Mouse (Mus musculus) embryo, embryonic 10 days (tissue): ENCODE results near the gene Aco2.

Source experiments
- DNase-seq: peaks from one replicate; pipeline ENCODE4 v3.0.0-alpha.2; 2015; ENCODE audit warnings: low spot score

The Aco2 gene

GRCm38 (mm10) chr15:81872262-81873136, at the start of gene Aco2:
Gene Aco2 (plus strand): TSS chr15:81872309.
- DNase-seq, result peak; percentile 99

GRCm38 (mm10) chr15:81822631-81823030, 49.5 kb upstream of the Aco2 start:
- no peak for DNase-seq

- no peak for DNase-seq
These were observed 47.3 kb upstream of the Aco2 start for GRCm38 (mm10) chr15:81824832-81825231.

DNA sequence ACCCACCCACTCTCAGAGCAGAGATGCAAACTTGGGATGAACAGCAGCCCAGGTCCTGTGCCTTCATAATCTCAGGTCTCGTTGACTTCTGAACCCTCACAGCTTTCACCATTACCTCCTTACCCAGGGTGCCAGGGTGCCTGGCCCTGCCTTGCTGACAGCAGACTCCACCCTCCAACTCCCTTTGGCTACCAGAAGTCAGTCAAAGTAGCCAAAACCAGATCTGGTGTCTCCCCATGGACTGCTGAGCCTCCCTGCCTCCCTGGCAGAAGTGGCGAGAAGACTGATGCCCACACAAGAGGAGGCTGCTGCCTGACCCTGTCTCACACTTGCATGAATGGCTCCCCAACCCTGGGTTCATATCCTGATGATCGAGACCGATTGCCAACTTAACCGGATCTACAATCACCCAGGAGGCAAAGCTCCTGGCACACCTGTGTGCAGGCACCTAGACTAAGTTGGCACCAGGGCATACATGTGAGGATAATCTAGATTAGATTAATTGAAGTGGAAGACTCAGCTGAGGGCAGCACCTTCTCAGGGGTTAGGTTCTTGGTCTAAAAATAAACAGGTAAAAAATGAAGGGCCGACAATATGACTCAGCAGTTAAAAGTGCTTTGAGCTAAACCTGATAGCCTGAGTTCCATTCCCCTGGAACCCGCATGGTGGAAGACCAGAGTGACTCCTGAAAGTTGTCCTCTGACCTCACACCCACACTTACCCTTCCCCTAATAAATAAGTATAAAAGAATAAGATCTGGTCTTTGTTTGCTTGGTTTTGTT, 43.5 kb upstream of the Aco2 start:
- DNase-seq, result no peak

GRCm38 (mm10) chr15:81829208-81829580, 42.9 kb upstream of the Aco2 start:
- no peak for DNase-seq

DNA sequence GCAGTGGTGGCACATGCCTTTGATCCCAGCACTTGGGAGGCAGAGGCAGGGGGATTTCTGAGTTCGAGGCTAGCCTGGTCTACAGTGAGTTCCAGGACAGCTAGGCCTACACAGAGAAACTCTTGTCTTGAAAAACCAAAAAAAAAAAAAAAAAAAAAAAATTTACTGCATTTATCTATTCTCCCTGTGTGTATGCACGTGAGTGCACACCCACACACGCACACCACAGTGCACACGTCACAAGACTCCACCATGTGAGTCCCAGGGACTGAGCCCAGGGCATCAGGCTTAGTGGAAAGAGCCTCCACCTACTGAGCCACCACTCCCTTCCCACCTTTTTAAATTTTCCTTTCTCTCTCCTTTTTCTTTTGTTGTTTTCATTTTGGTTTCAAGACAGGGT, 41.6 kb upstream of the Aco2 start:
- no peak for DNase-seq

DNA sequence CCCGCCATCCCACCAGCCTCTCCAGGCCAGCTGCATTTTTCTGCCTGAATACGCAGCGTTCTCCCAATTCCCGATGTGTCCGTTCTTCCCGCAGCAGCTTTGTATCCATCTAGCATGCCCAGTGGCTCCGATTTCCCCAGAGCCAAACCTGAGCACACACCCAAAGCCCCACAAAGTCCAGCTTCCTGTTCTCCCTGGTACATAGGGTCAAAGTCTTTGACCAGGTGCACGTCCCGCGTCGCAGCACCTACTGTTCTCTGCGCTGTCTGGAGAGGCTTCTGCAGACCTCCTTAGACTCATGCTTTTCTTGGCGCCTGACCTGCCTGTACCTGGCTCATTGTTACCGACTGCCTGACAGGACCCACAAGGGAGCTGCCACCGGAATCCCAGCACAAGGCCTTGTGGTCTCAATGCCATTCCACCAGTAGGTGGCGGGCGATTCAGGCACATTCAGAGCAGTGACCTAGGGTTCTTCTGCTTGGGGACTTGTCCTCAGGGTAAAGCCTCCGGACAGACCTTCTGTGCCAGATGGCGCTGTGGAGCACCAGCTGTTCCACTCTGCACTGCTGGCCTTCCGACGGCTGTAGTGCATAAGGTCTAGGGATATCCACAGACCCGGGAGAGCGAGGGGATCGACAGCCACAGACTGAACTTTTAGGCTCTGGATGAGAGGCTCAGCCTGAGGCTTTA, 40.8 kb upstream of the Aco2 start:
- DNase-seq, result peak; percentile 98

DNA sequence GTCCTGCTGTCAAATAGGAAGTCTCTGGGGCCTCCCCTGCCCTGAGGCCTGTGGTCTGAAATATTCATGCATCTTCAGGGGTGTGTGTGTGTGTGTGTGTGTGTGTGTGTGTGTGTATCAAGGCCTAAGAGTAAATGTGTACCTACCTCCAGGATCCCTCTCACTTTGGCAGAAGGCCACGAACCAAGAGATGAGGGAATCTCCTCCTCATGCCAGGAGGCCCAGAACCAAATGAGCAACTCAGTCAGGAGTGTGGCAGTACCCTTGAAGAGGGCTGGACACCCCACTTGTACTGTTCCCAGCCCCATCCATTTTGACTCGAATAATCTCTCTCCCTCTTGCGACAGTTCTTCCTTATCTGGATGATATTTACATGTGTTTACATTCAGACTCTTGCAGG, 39.9 kb upstream of the Aco2 start:
- DNase-seq, result no peak

GRCm38 (mm10) chr15:81833481-81833880, 38.6 kb upstream of the Aco2 start:
- DNase-seq, result no peak

GRCm38 (mm10) chr15:81834171-81834841, 37.8 kb upstream of the Aco2 start:
- DNase-seq, result no peak

DNA sequence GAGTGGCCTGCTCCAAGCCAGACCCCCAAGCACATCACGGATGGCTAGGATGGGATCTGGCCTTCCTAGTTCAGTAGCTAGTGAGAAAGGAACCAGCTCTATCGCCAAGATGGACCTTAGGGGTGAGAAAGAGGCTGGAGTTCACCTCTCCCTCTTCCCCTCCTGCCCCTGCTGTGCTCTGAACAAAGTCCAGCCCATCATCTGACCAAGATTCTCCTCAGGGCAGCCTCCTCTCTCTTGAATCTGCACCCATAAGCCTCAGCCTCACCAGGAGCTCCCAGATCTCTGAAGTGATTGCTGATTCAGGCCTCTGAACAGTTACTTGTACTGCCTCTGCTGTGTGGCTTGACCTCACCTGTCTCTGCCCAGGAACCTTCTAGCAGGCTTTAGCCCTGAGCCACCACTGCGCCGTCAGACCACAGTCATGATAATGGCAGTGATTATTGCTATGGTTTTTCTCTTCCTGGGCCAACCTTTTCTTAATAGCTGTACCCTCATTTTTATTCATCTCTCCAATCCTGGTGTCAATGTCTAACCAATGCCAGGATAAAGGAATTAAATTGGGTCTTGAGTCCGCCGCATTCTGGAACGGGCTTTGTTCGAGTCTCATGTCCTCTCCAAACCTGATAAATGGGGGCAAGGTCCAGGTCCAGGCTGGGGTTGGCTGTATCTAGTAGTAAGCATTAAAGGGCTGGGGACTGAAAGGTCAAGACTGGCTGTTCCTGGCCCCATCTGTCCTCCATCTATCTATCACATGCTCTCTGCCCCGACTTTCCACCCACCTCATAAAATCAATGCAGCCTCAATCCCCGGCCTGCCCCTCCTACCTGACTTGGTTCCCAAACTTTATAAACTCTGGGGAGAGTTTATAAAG, 36.9 kb upstream of the Aco2 start:
- no peak for DNase-seq

- peak; percentile 85 for DNase-seq
These were observed 35.8 kb upstream of the Aco2 start for GRCm38 (mm10) chr15:81836124-81836821.

DNA sequence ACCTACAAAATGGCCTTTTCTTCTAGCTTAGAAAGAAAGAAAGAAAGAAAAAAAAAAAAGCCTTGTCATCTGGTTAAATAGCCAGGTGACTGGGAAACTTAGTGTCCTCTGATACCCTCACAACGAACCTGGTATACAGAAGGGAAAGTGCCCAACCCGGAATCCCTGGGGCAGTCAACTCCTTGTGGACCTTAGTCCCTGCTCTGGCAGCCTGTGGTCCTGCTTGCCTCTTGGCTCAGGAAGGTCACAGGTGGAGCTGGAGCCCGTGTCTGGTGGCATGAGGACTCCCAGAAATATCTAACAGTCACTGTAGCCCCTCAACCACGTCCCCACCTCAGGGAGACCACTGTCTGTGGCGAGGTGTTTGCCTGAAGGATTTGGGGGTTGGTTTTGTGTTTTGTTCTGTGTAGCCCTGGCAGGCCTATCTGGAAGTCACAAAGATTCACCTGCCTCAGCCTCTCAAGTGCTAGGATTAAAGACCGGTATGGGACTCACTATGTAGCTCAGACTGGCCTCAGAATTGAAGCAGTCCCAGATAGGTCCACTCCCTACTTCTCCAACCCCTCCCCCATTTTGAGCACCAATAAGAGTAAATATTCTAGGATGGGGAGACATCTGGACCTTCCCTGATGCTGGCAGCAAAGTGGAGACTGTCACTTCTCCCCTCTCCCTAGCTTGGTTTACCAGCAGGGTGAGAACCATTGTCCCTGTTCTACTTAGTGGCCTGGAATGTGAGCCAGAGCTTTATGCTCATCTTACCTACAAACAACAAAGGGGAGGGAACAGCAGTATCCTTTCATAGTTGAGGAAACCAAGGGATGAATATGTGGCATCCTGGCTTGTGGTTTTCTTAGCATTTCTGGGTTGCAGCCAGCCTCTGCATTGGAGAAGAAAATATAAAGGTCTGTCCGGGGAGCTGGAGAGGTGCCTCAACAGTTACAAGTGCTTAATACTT, 34.9 kb upstream of the Aco2 start:
- no peak for DNase-seq

- DNase-seq, result no peak
These were observed 33.4 kb upstream of the Aco2 start for GRCm38 (mm10) chr15:81838554-81839235.

GRCm38 (mm10) chr15:81839634-81840033, 32.5 kb upstream of the Aco2 start:
- DNase-seq, result no peak

- DNase-seq, result no peak
These were observed 31.8 kb upstream of the Aco2 start for GRCm38 (mm10) chr15:81840306-81840705.

GRCm38 (mm10) chr15:81842275-81842674, 29.8 kb upstream of the Aco2 start:
- DNase-seq, result no peak

DNA sequence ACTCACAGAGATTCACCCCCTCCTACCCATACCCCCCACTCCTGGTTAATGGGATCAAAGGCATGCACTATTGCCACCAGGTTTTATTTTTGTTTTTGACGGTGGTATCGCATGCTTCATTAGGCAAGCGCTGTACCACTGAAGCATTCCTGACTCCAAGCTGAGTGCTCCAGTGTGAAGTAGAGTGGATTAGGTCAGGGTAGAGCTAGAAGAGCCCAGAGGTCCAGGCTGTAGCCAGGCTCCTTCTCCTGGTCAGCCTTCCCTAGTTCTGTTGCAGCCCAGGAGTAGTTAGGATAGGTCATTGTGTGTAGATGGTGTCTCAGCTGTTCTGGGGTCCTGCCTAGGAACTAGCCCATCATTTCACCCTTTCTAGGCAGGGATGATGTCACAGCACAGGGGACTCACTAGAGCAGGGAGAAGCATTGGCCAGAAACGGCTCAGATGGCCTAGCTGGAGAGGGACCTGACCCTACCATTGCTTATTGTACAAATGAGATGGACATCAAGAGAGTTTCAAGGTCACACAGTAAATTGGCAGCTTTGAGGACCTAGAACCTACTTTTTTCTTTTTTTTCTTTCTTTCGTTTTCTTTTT, 27.0 kb upstream of the Aco2 start:
- DNase-seq, result no peak
